Mouse (Mus musculus) adrenal gland, postnatal 25 days (tissue): ENCODE results near the gene Casq1. TPM values are rescaled to one million over a fixed set of nuclear protein-coding genes. Genes with fewer than 3 reads are reported as not detected.

Source experiments
- DNase-seq: peaks from one replicate; pipeline ENCODE4 v3.0.0; 2021; ENCODE audit warnings: mixed read lengths
- total RNA-seq: library from RNA; stranded (reverse); gene quantifications from 2 replicates; pipeline ENCODE4 v1.2.3, GENCODE M21; 2021

Casq1 gene
- total RNA-seq, 1 experiment from 2014 or later = not detected

GRCm38 (mm10) chr1:172181777-172182176, 37.9 kb downstream of the Casq1 start:
- no peak for DNase-seq

- DNase-seq = no peak
Measured at GRCm38 (mm10) chr1:172180881-172181280, 38.8 kb downstream of the Casq1 start.

GRCm38 (mm10) chr1:172179102-172179501, 40.6 kb downstream of the Casq1 start:
- DNase-seq = no peak

- no peak for DNase-seq
Measured at GRCm38 (mm10) chr1:172177791-172178190, 41.9 kb downstream of the Casq1 start.

GRCm38 (mm10) chr1:172173181-172173580, 46.5 kb downstream of the Casq1 start:
- DNase-seq = no peak

- DNase-seq = peak; percentile 20
Measured at GRCm38 (mm10) chr1:172172381-172172780, 47.3 kb downstream of the Casq1 start.

- no peak for DNase-seq
Measured at GRCm38 (mm10) chr1:172169809-172170208, 49.9 kb downstream of the Casq1 start.

- DNase-seq = no peak
Measured at GRCm38 (mm10) chr1:172167911-172168310, 51.8 kb downstream of the Casq1 start.

GRCm38 (mm10) chr1:172162959-172163358, 56.7 kb downstream of the Casq1 start:
- no peak for DNase-seq

GRCm38 (mm10) chr1:172162009-172162408, 57.7 kb downstream of the Casq1 start:
- no peak for DNase-seq

- DNase-seq = no peak
Measured at GRCm38 (mm10) chr1:172160508-172160907, 59.2 kb downstream of the Casq1 start.

GRCm38 (mm10) chr1:172159970-172160369, 59.7 kb downstream of the Casq1 start:
- DNase-seq = no peak

Other genes with a start within 250 kb of the Casq1 start
- gene Vangl2, start 191.4 kb downstream of the Casq1 start, total RNA-seq = 2.8 and 7.4 TPM in 2 replicates
- not detected in 2 replicates for gene Nhlh1, start 162.3 kb downstream of the Casq1 start, total RNA-seq
- 184 and 190 TPM in 2 replicates for gene Copa, start 137.3 kb downstream of the Casq1 start, total RNA-seq
- 101 and 117 TPM in 2 replicates for gene Ncstn, start 137.1 kb downstream of the Casq1 start, total RNA-seq
- 106 and 158 TPM in 2 replicates for gene Pex19, start 93.1 kb downstream of the Casq1 start, total RNA-seq
- gene Dcaf8, start 71.8 kb downstream of the Casq1 start, total RNA-seq = 130 and 169 TPM in 2 replicates
- 48.3 and 52.1 TPM in 2 replicates for gene Pea15a, start 13.1 kb downstream of the Casq1 start, total RNA-seq
- 0.88 and 2.3 TPM in 2 replicates for gene Atp1a4, start 38.5 kb upstream of the Casq1 start, total RNA-seq
- gene Igsf8, start 41.8 kb upstream of the Casq1 start, total RNA-seq = 33.7 and 48.7 TPM in 2 replicates
- gene Atp1a2, start 78.2 kb upstream of the Casq1 start, total RNA-seq = 110 and 122 TPM in 2 replicates
- 0.18 TPM in 1 of 2 replicates, not detected in the other for gene Kcnj9, start 109.5 kb upstream of the Casq1 start, total RNA-seq
- gene Kcnj10, start 121.3 kb upstream of the Casq1 start, total RNA-seq = 0.39 and 0.48 TPM in 2 replicates
- gene Pigm, start 156.7 kb upstream of the Casq1 start, total RNA-seq = 11.8 and 13.1 TPM in 2 replicates